Mouse (Mus musculus): ENCODE measurements around the gene Cfap44. TPM values are rescaled to one million over a fixed set of nuclear protein-coding genes. Genes with fewer than 3 reads are reported as not detected.

Gene Cfap44
- polyA plus RNA-seq (2017; shearing (Covaris generic)) = not detected

GRCm38 (mm10) chr16:44394577-44395243 is at the start of gene Cfap44:
Gene Cfap44, plus strand, starts transcription at chr16:44394796.

GRCm38 (mm10) chr16:44347071-44347901 is 47.3 kb upstream of the Cfap44 start, which contains the start of gene Spice1:
Gene Spice1, plus strand, starts transcription at chr16:44347121.

Other genes starting within 250 kb of the Cfap44 start
- 7.2 TPM for gene Usf3, start 221.6 kb upstream of the Cfap44 start, polyA plus RNA-seq (2017; shearing (Covaris generic))
- 335 TPM for gene Sidt1, start 61.6 kb upstream of the Cfap44 start, polyA plus RNA-seq (2017; shearing (Covaris generic))
- 53.2 TPM for gene Spice1, start 47.7 kb upstream of the Cfap44 start, polyA plus RNA-seq (2017; shearing (Covaris generic))
- 0.11 TPM for gene Boc, start 164.1 kb downstream of the Cfap44 start, polyA plus RNA-seq (2017; shearing (Covaris generic))

All from effector memory CD4-positive, alpha-beta T cell, adult 5 months (primary cell).